Mouse (Mus musculus) lung, adult 2 months (tissue): ENCODE data around the gene Slco3a1.

ENCODE experiments used
- CTCF ChIP-seq: fragments of 200-500 bp; IDR thresholded peaks from 2 replicates; pipeline ENCODE4 v1.5.1; 2011; ENCODE audit warnings: mild to moderate bottlenecking, low read length, control low read depth; ENCODE audit not compliant: insufficient read depth
- POLR2A ChIP-seq: fragments of 200-500 bp; IDR thresholded peaks from 2 replicates; pipeline ENCODE4 v1.6.1; 2011; ENCODE audit warnings: low read depth, mild to moderate bottlenecking, control low read depth, low read length, borderline replicate concordance; ENCODE audit errors: extremely low read depth

- TF ChIP-seq POLR2A (no peak), CTCF (no peak)
These were observed 93.4 kb downstream of the Slco3a1 start for GRCm38 (mm10) chr7:74461146-74461545.
